In the genomic region with DNA sequence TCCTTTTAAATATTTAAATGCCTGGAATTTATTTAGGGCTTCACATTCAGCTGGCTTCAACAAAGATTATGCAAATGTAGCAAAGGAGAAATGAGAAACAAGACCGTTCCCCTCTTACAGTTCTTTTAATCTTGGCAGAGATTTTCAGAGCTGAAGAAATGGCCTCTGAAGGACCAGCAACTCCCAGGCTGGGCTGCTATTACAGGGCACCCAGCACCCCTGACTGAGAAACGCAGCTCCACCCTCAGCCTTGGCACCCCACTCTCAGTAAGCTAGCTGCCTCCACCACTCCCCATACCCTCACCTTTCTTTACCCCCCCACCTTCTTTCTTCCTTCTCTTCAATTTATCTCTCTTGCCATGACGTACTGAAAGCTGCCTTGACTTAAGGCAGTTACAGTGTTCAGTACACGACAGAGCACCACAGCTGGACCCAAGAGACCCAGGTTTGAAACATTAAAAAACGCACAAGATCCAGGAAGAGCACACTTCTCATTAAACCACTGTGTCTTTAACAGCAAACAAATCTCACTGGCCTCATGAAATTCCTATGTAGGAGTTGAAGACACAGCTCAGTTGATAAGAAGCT, we compare ENCODE assay signal across 8 mouse cellular contexts. TPM values are rescaled to one million over a fixed set of nuclear protein-coding genes. Genes with fewer than 3 reads are reported as not detected.
DNase-seq lines count a peak whose midpoint lies in the region; ATAC-seq and TF ChIP-seq lines count a peak whose summit lies in the region.

No protein-coding gene starts in this region.

- no peak for TF ChIP-seq CTCF in layer of hippocampus, adult 2 months (conservative IDR thresholded peaks at IDR 0.05)

- WGBS in forebrain, embryonic 12.5 days, result 35% methylated on average over 5 of the region's 5 CpGs
- WGBS in intestine, embryonic 14.5 days, result 46% methylated on average over 5 of the region's 5 CpGs
- 24% methylated on average over 5 of the region's 5 CpGs for WGBS in neural tube, embryonic 14.5 days

- peak overlapping the region; percentile 41 for H3K4me3 ChIP-seq in layer of hippocampus, adult 2 months
- 0 out of 2 replicates have a peak overlapping the region, but pooled peaks have one; percentile 1 for H3K4me3 ChIP-seq in forebrain, embryonic 12.5 days (replicated peaks)
- no peak overlapping the region for H3K4me3 ChIP-seq in intestine, embryonic 14.5 days (ENCODE audit: low read depth, low read length)
- no peak overlapping the region for H3K4me3 ChIP-seq in neural tube, embryonic 14.5 days (ENCODE audit: low read depth, low read length)

- peak overlapping the region; percentile 54; the same call in 1 of the 2 replicates for H3K27ac ChIP-seq in layer of hippocampus, adult 2 months
- H3K27ac ChIP-seq in forebrain, embryonic 12.5 days, result peak overlapping the region; percentile 97
- peak overlapping the region; percentile 39; the same call in 1 of the 2 replicates for H3K27ac ChIP-seq in intestine, embryonic 14.5 days (ENCODE audit: low read depth)
- H3K27ac ChIP-seq in neural tube, embryonic 14.5 days (ENCODE audit: low read depth, low read length), result peak overlapping the region; percentile 64; the same call in 1 of the 2 replicates

- DNase-seq in layer of hippocampus, adult 2 months (ENCODE audit: low spot score in 2 of 2), result no peak
- DNase-seq in layer of hippocampus, adult 9-11 months, result no peak
- DNase-seq in intestine, embryonic 14.5 days (ENCODE audit: low spot score), result no peak
- no peak for DNase-seq in ovary, postnatal 14 days (ENCODE audit: low spot score)
- no peak for DNase-seq in adrenal gland, adult 18-20 months (ENCODE audit: low spot score in 2 of 2)

- no peaks in the 10 kb centered on the region for H3K9me3 ChIP-seq in forebrain, embryonic 12.5 days
- no peaks in the 10 kb centered on the region for H3K9me3 ChIP-seq in intestine, embryonic 14.5 days (ENCODE audit: control insufficient read depth, low read length)
- no peaks in the 10 kb centered on the region for H3K9me3 ChIP-seq in neural tube, embryonic 14.5 days (ENCODE audit: control insufficient read depth, low read length)

- H3K9ac ChIP-seq in forebrain, embryonic 12.5 days, result peak overlapping the region; percentile 17; the same call in 1 of the 2 replicates
- H3K9ac ChIP-seq in intestine, embryonic 14.5 days (ENCODE audit: low read length), result no peak overlapping the region
- peak overlapping the region; percentile 37; the same call in 1 of the 2 replicates for H3K9ac ChIP-seq in neural tube, embryonic 14.5 days (replicated peaks; ENCODE audit: low read depth, low read length)

- peak; percentile 56 for ATAC-seq in forebrain, embryonic 12.5 days (ENCODE audit: low FRiP score)
- no peak for ATAC-seq in intestine, embryonic 14.5 days (replicated peaks; ENCODE audit: low FRiP score, low TSS enrichment, low read depth)
- ATAC-seq in neural tube, embryonic 14.5 days (ENCODE audit: low read depth), result no peak
- ATAC-seq in inflammation-experienced regulatory T-cells, adult 6 months, result no peak

- H3K36me3 ChIP-seq in forebrain, embryonic 12.5 days (replicated peaks), result no peaks in the 10 kb centered on the region
- H3K36me3 ChIP-seq in intestine, embryonic 14.5 days (ENCODE audit: control insufficient read depth, insufficient read depth, low read length), result no peaks in the 10 kb centered on the region
- H3K36me3 ChIP-seq in neural tube, embryonic 14.5 days (ENCODE audit: control insufficient read depth, insufficient read depth, low read length), result no peaks in the 10 kb centered on the region

- peak overlapping the region; percentile 51 for H3K4me2 ChIP-seq in forebrain, embryonic 12.5 days
- H3K4me2 ChIP-seq in intestine, embryonic 14.5 days (ENCODE audit: low read length), result peak overlapping the region; percentile 41
- H3K4me2 ChIP-seq in neural tube, embryonic 14.5 days (ENCODE audit: low read depth, low read length), result peak overlapping the region; percentile 41; the same call in 1 of the 2 replicates

- no peaks in the 10 kb centered on the region for H3K27me3 ChIP-seq in forebrain, embryonic 12.5 days
- no peaks in the 10 kb centered on the region for H3K27me3 ChIP-seq in intestine, embryonic 14.5 days (replicated peaks; ENCODE audit: control insufficient read depth, insufficient read depth, low read length)
- no peaks in the 10 kb centered on the region for H3K27me3 ChIP-seq in neural tube, embryonic 14.5 days (ENCODE audit: control insufficient read depth, insufficient read depth, low read length)

- peaks cover 69% of the 10 kb centered on the region for H3K4me1 ChIP-seq in forebrain, embryonic 12.5 days
- peaks cover 34% of the 10 kb centered on the region for H3K4me1 ChIP-seq in intestine, embryonic 14.5 days (replicated peaks; ENCODE audit: control insufficient read depth, insufficient read depth, low read length)
- peaks cover 29% of the 10 kb centered on the region for H3K4me1 ChIP-seq in neural tube, embryonic 14.5 days (ENCODE audit: control insufficient read depth, insufficient read depth, low read length)

RNA-seq across cellular contexts. Expression of a gene that starts 10.4 kb away (rescaled TPM):
- 10 to 100 TPM; 69.5 to 72.1 TPM for total RNA-seq in layer of hippocampus, adult 2 months (2021)
- polyA plus RNA-seq in forebrain, embryonic 12.5 days (2016; fragmentation: Nextera tagmentation; extraction: Ambion mirVana), result 33.2 and 37.2 TPM in 2 replicates
- polyA plus RNA-seq in intestine, embryonic 14.5 days (2014; fragmentation: Nextera tagmentation; extraction: Ambion mirVana), result 6.9 and 7.2 TPM in 2 replicates
- 14.0 and 20.1 TPM in 2 replicates for polyA plus RNA-seq in neural tube, embryonic 14.5 days (2014; fragmentation: Nextera tagmentation; extraction: Ambion mirVana)
- 1 to 10 TPM in 2 of 3 experiments, under 1 TPM in 1; 0.39 to 2.2 (median 2.0) TPM for polyA plus RNA-seq in inflammation-experienced regulatory T-cells, adult 6 months (2017; shearing (Covaris generic))
- total RNA-seq in adrenal gland, adult 18-20 months (2021), result 10 to 100 TPM; 34.3 to 48.1 TPM

Comparison
In these comparisons a context has a peak if more than half of its experiments do, and no peak if none do; other contexts are left out.
1. H3K27ac ChIP-seq: peak in every context shown above with its lines; median percentile 97 in forebrain, embryonic 12.5 days; 64 in neural tube, embryonic 14.5 days; 54 in layer of hippocampus, adult 2 months; 39 in intestine, embryonic 14.5 days.
2. H3K4me3 ChIP-seq: peak in layer of hippocampus, adult 2 months (single experiment) and forebrain, embryonic 12.5 days (single experiment); none in intestine, embryonic 14.5 days (single experiment) and neural tube, embryonic 14.5 days (single experiment).
3. Peak in every context shown above with its lines, with median percentiles within 50 percentile points of each other: H3K4me2 ChIP-seq.